Mouse (Mus musculus) limb, embryonic 10.5 days (tissue): ENCODE measurements around the gene Kif22. TPM values are rescaled to one million over a fixed set of nuclear protein-coding genes. Genes with fewer than 3 reads are reported as not detected.

Experiments used
- DNase-seq: peaks from one replicate; pipeline ENCODE4 v3.0.0-alpha.2; 2017; ENCODE audit warnings: low spot score
- H3K27ac ChIP-seq: fragments of 300-500 bp; sonication (generic); 2 replicates; pipeline ENCODE4 v1.5.1; 2016; ENCODE audit warnings: mild to moderate bottlenecking
- H3K27me3 ChIP-seq: fragments of 300-500 bp; sonication (generic); 2 replicates; pipeline ENCODE4 v1.6.1; 2016; ENCODE audit warnings: low read depth, mild to moderate bottlenecking; ENCODE audit not compliant: poor library complexity, severe bottlenecking
- H3K36me3 ChIP-seq: fragments of 300-500 bp; sonication (generic); 2 replicates; pipeline ENCODE4 v1.6.1; 2016; ENCODE audit warnings: mild to moderate bottlenecking, moderate library complexity
- H3K4me1 ChIP-seq: fragments of 300-500 bp; sonication (generic); 2 replicates; pipeline ENCODE4 v1.6.1; 2016
- H3K4me3 ChIP-seq: fragments of 300-500 bp; sonication (generic); 2 replicates; pipeline ENCODE4 v1.5.1; 2016; ENCODE audit warnings: mild to moderate bottlenecking, moderate library complexity
- H3K9me3 ChIP-seq: fragments of 300-500 bp; sonication (generic); replicated peaks from 2 replicates; pipeline ENCODE4 v1.6.1; 2016; ENCODE audit warnings: mild to moderate bottlenecking
- WGBS: fragments of 180-500 bp; shearing (Covaris S2); methylation state at CpG from one replicate; pipeline ENCODE4 v1.1.7; 2016; 5-methylcytosine and 5-hydroxymethylcytosine counted together
- polyA plus RNA-seq: library from polyadenylated mRNA; unstranded; fragments of >200 nt; fragmentation: Nextera tagmentation; extraction: Ambion mirVana; gene quantifications from 2 replicates; pipeline ENCODE4 v1.2.1, GENCODE M21; 2016

The Kif22 gene
- polyA plus RNA-seq, 1 experiment from 2014 or later, result 219 TPM

GRCm38 (mm10) chr7:127080045-127080444, 37.8 kb upstream of the Kif22 start:
- Histone ChIP-seq H3K4me3 (no peak overlapping the region), H3K27me3 (no peaks in the 10 kb centered on the region), H3K4me1 (0 out of 2 replicates have a peak, but pooled peaks cover 3% of the 10 kb centered on the region), H3K27ac (no peak overlapping the region), H3K36me3 (no peaks in the 10 kb centered on the region), H3K9me3 (no peaks in the 10 kb centered on the region)
- DNase-seq, result no peak
- 60% methylated on average over 3 of the region's 3 CpGs for WGBS

GRCm38 (mm10) chr7:127077692-127078091, 35.4 kb upstream of the Kif22 start:
- no peak overlapping the region for H3K27ac ChIP-seq
- no peaks in the 10 kb centered on the region for H3K9me3 ChIP-seq
- no peak overlapping the region for H3K4me3 ChIP-seq
- 89% methylated on average over 3 of the region's 3 CpGs for WGBS
- no peaks in the 10 kb centered on the region for H3K27me3 ChIP-seq
- DNase-seq, result no peak
- H3K36me3 ChIP-seq, result no peaks in the 10 kb centered on the region
- H3K4me1 ChIP-seq, result 0 out of 2 replicates have a peak, but pooled peaks cover 3% of the 10 kb centered on the region

- no peak for DNase-seq
- no peaks in the 10 kb centered on the region for H3K36me3 ChIP-seq
- H3K4me1 ChIP-seq, result 0 out of 2 replicates have a peak, but pooled peaks cover 3% of the 10 kb centered on the region
- H3K27ac ChIP-seq, result no peak overlapping the region
- no peak overlapping the region for H3K4me3 ChIP-seq
- no peaks in the 10 kb centered on the region for H3K27me3 ChIP-seq
- H3K9me3 ChIP-seq, result no peaks in the 10 kb centered on the region
- WGBS, result 93% methylated on average over 5 of the region's 5 CpGs
These were observed 33.9 kb upstream of the Kif22 start for GRCm38 (mm10) chr7:127076188-127076587.

- WGBS, result 86% methylated on average over 4 of the region's 4 CpGs
- no peak overlapping the region for H3K4me3 ChIP-seq
- H3K4me1 ChIP-seq, result no peaks in the 10 kb centered on the region
- no peak for DNase-seq
- no peak overlapping the region for H3K27ac ChIP-seq
- H3K27me3 ChIP-seq, result no peaks in the 10 kb centered on the region
- no peaks in the 10 kb centered on the region for H3K9me3 ChIP-seq
- no peaks in the 10 kb centered on the region for H3K36me3 ChIP-seq
These were observed 30.9 kb upstream of the Kif22 start for GRCm38 (mm10) chr7:127073221-127073620.

GRCm38 (mm10) chr7:127070871-127071413, 28.7 kb upstream of the Kif22 start:
- Histone ChIP-seq H3K4me3 (no peak overlapping the region), H3K9me3 (no peaks in the 10 kb centered on the region)
- 77% methylated on average over 4 of the region's 4 CpGs for WGBS

GRCm38 (mm10) chr7:127066317-127066716, 24.0 kb upstream of the Kif22 start:
- no peak for DNase-seq
- Histone ChIP-seq H3K9me3 (no peaks in the 10 kb centered on the region), H3K27me3 (0 out of 2 replicates have a peak, but pooled peaks cover 3% of the 10 kb centered on the region), H3K36me3 (no peaks in the 10 kb centered on the region), H3K27ac (no peak overlapping the region), H3K4me3 (no peak overlapping the region), H3K4me1 (no peaks in the 10 kb centered on the region)
- 83% methylated on average over 4 of the region's 4 CpGs for WGBS

More at GRCm38 (mm10) chr7:127070871-127071413, 28.7 kb upstream of the Kif22 start:
- Histone ChIP-seq H3K4me1 (no peaks in the 10 kb centered on the region), H3K27ac (no peak overlapping the region), H3K27me3 (no peaks in the 10 kb centered on the region), H3K36me3 (no peaks in the 10 kb centered on the region)
- no peak for DNase-seq

- H3K4me1 ChIP-seq, result no peaks in the 10 kb centered on the region
- DNase-seq, result no peak
- H3K9me3 ChIP-seq, result no peaks in the 10 kb centered on the region
- no peaks in the 10 kb centered on the region for H3K36me3 ChIP-seq
- no peak overlapping the region for H3K4me3 ChIP-seq
- 87% methylated on average over 6 of the region's 6 CpGs for WGBS
- H3K27me3 ChIP-seq, result 0 out of 2 replicates have a peak, but pooled peaks cover 4% of the 10 kb centered on the region
- no peak overlapping the region for H3K27ac ChIP-seq
These were observed 23.3 kb upstream of the Kif22 start for GRCm38 (mm10) chr7:127065538-127065937.

GRCm38 (mm10) chr7:127055026-127055585, 12.8 kb upstream of the Kif22 start:
- Histone ChIP-seq H3K36me3 (no peaks in the 10 kb centered on the region), H3K27ac (no peak overlapping the region), H3K4me1 (no peaks in the 10 kb centered on the region), H3K27me3 (no peaks in the 10 kb centered on the region; the same call in 1 of the 2 replicates), H3K4me3 (no peak overlapping the region), H3K9me3 (no peaks in the 10 kb centered on the region)
- DNase-seq, result no peak
- WGBS, result 69% methylated on average over 5 of the region's 5 CpGs

GRCm38 (mm10) chr7:127031244-127031643, 11.0 kb downstream of the Kif22 start:
- DNase-seq, result no peak
- WGBS, result 91% methylated on average over 1 of the region's 1 CpGs
- H3K4me3 ChIP-seq, result no peak overlapping the region
- no peak overlapping the region for H3K27ac ChIP-seq
- peaks cover 10% of the 10 kb centered on the region for H3K4me1 ChIP-seq
- peaks cover 91% of the 10 kb centered on the region for H3K36me3 ChIP-seq
- no peaks in the 10 kb centered on the region for H3K27me3 ChIP-seq
- no peaks in the 10 kb centered on the region for H3K9me3 ChIP-seq

GRCm38 (mm10) chr7:127030172-127030571, 12.1 kb downstream of the Kif22 start:
- Histone ChIP-seq H3K36me3 (peaks cover 86% of the 10 kb centered on the region), H3K27ac (no peak overlapping the region), H3K27me3 (no peaks in the 10 kb centered on the region), H3K4me1 (peaks cover 10% of the 10 kb centered on the region), H3K9me3 (no peaks in the 10 kb centered on the region), H3K4me3 (no peak overlapping the region)
- DNase-seq, result no peak
- WGBS, result 100% methylated on average over 1 of the region's 1 CpGs

- no peak for DNase-seq
- peak overlapping the region; percentile 99 for H3K27ac ChIP-seq
- no peaks in the 10 kb centered on the region for H3K9me3 ChIP-seq
- peaks cover 86% of the 10 kb centered on the region for H3K36me3 ChIP-seq
- peaks cover 33% of the 10 kb centered on the region for H3K4me1 ChIP-seq
- peak overlapping the region; percentile 83 for H3K4me3 ChIP-seq
- H3K27me3 ChIP-seq, result no peaks in the 10 kb centered on the region
- 78% methylated on average over 8 of the region's 8 CpGs for WGBS
These were observed 14.4 kb downstream of the Kif22 start for GRCm38 (mm10) chr7:127027885-127028284.

- under 1% methylated on average over 54 of the region's 63 CpGs for WGBS
- DNase-seq, result peak; percentile 99
- peak within 1 kb of the TSS; percentile 83 for H3K4me3 ChIP-seq
- peaks cover 41% of the 10 kb centered on the region for H3K4me1 ChIP-seq
- no peaks in the 10 kb centered on the region for H3K27me3 ChIP-seq
- H3K36me3 ChIP-seq, result peaks cover 86% of the 10 kb centered on the region
- no peaks in the 10 kb centered on the region for H3K9me3 ChIP-seq
- peak within 1 kb of the TSS; percentile 99 for H3K27ac ChIP-seq
These were observed 15.1 kb downstream of the Kif22 start, which contains the start of gene Maz for GRCm38 (mm10) chr7:127026984-127027726. Maz (minus strand) TSS chr7:127027037.

- H3K36me3 ChIP-seq, result peaks cover 85% of the 10 kb centered on the region
- peaks cover 46% of the 10 kb centered on the region for H3K4me1 ChIP-seq
- peak overlapping the region; percentile 99 for H3K27ac ChIP-seq
- 0% methylated on average over 2 of the region's 48 CpGs for WGBS
- no peaks in the 10 kb centered on the region for H3K27me3 ChIP-seq
- H3K9me3 ChIP-seq, result no peaks in the 10 kb centered on the region
- peak overlapping the region; percentile 83 for H3K4me3 ChIP-seq
- no peak for DNase-seq
These were observed 15.7 kb downstream of the Kif22 start for GRCm38 (mm10) chr7:127026616-127026983.
